Mouse (Mus musculus) liver, postnatal 0 days (tissue): ENCODE results near the gene Pbx2. TPM values are rescaled to one million over a fixed set of nuclear protein-coding genes. Genes with fewer than 3 reads are reported as not detected.
"Not testable (repeated sequence)": the region's sequence is repeated elsewhere in the genome, so short reads cannot be mapped to it uniquely, and the experiment has no call there.

Experiments used
- ATAC-seq: fragments of 200-750 bp; cut with Nextera tagmentation; 2 replicates; pipeline ENCODE4 v1.8.0; 2017; ENCODE audit warnings: mild to moderate bottlenecking, moderate library complexity
- DNase-seq: peaks from one replicate; pipeline ENCODE4 v3.0.0-alpha.2; 2016
- H3K27ac ChIP-seq: fragments of 300-500 bp; sonication (generic); 2 replicates; pipeline ENCODE4 v1.5.1; 2014; ENCODE audit warnings: antibody characterized with exemption, moderate library complexity, mild to moderate bottlenecking, low read depth
- H3K27me3 ChIP-seq: fragments of 300-500 bp; sonication (generic); 2 replicates; pipeline ENCODE4 v1.6.1; 2014; ENCODE audit warnings: low read length, control low read depth, mixed read lengths; ENCODE audit not compliant: insufficient read depth
- H3K36me3 ChIP-seq: fragments of 300-500 bp; sonication (generic); replicated peaks from 2 replicates; pipeline ENCODE4 v1.6.1; 2014; ENCODE audit warnings: mild to moderate bottlenecking, control low read depth, low read length, moderate library complexity, mixed read lengths; ENCODE audit not compliant: insufficient read depth
- H3K4me1 ChIP-seq: fragments of 300-500 bp; sonication (generic); 2 replicates; pipeline ENCODE4 v1.6.1; 2014; ENCODE audit warnings: antibody characterized with exemption, mild to moderate bottlenecking, control low read depth; ENCODE audit not compliant: insufficient read depth
- H3K4me2 ChIP-seq: fragments of 300-500 bp; sonication (generic); 2 replicates; pipeline ENCODE4 v1.6.1; 2014; ENCODE audit warnings: low read depth, mild to moderate bottlenecking, low read length, moderate library complexity, mixed read lengths
- H3K4me3 ChIP-seq: fragments of 300-500 bp; sonication (generic); 2 replicates; pipeline ENCODE4 v1.5.1; 2014; ENCODE audit warnings: low read depth, low read length
- H3K9ac ChIP-seq: fragments of 300-500 bp; sonication (generic); replicated peaks from 2 replicates; pipeline ENCODE4 v1.6.1; 2014; ENCODE audit warnings: mild to moderate bottlenecking, moderate library complexity
- H3K9me3 ChIP-seq: fragments of 300-500 bp; sonication (generic); 2 replicates; pipeline ENCODE4 v1.6.1; 2016; ENCODE audit warnings: mild to moderate bottlenecking, control low read depth, low read length, mixed read lengths
- CTCF ChIP-seq: sonication (generic); IDR thresholded peaks from 2 replicates; pipeline ENCODE4 v1.5.1; 2016; ENCODE audit warnings: antibody characterized with exemption, low read depth
- EP300 ChIP-seq: IDR thresholded peaks from 2 replicates; pipeline ENCODE4 v1.6.1; 2016; ENCODE audit warnings: antibody characterized with exemption, low read depth, mild to moderate bottlenecking
- WGBS: fragments of 180-500 bp; shearing (Covaris S2); extraction: QIAGEN DNeasy Blood & Tissue Kit; methylation state at CpG from one replicate; pipeline ENCODE4 v1.1.7; 2014; ENCODE audit not compliant: insufficient replicate concordance; 5-methylcytosine and 5-hydroxymethylcytosine counted together
- polyA plus RNA-seq: library from polyadenylated mRNA; unstranded; fragments of >200 nt; fragmentation: Nextera tagmentation; extraction: Ambion mirVana; gene quantifications from 2 replicates; pipeline ENCODE4 v1.2.1, GENCODE M21; 2015

Gene Pbx2
- polyA plus RNA-seq, result 3.6 and 4.9 TPM in 2 replicates

GRCm38 (mm10) chr17:34591029-34591993 is at the start of gene Pbx2:
Gene Pbx2, plus strand, starts transcription at chr17:34591266.
- ATAC-seq (0 out of 2 replicates have a peak, but pooled peaks have one; percentile 3), DNase-seq (peak; percentile 64)
- peaks cover 22% of the 10 kb centered on the region for H3K36me3 ChIP-seq
- peaks cover 68% of the 10 kb centered on the region for H3K4me1 ChIP-seq
- WGBS, result 5% methylated on average over 21 of the region's 21 CpGs
- H3K27me3 ChIP-seq, result no peaks in the 10 kb centered on the region
- peak within 1 kb of the TSS; percentile 69 for H3K4me3 ChIP-seq
- TF ChIP-seq EP300 (no peak), CTCF (no peak)
- peak within 1 kb of the TSS; percentile 99 for H3K4me2 ChIP-seq
- peak within 1 kb of the TSS; percentile 88 for H3K9ac ChIP-seq
- H3K27ac ChIP-seq, result peak within 1 kb of the TSS; percentile 84
- H3K9me3 ChIP-seq, result no peaks in the 10 kb centered on the region

- DNase-seq, H3K4me2 ChIP-seq, H3K36me3 ChIP-seq, H3K9me3 ChIP-seq, H3K27me3 ChIP-seq, H3K4me1 ChIP-seq, H3K27ac ChIP-seq, ATAC-seq, H3K9ac ChIP-seq, H3K4me3 ChIP-seq: not testable (repeated sequence)
- WGBS, result 93% methylated on average over 12 of the region's 13 CpGs
These were observed 47.5 kb upstream of the Pbx2 start for GRCm38 (mm10) chr17:34543567-34543966.

- Histone ChIP-seq H3K9ac (no peak overlapping the region), H3K4me3 (no peak overlapping the region), H3K36me3 (no peaks in the 10 kb centered on the region), H3K27ac (no peak overlapping the region), H3K4me1 (no peaks in the 10 kb centered on the region), H3K9me3 (no peaks in the 10 kb centered on the region), H3K27me3 (no peaks in the 10 kb centered on the region), H3K4me2 (no peak overlapping the region)
- whole genome bisulfite sequencing, result 82% methylated on average over 1 of the region's 1 CpGs
- ATAC-seq (no peak), DNase-seq (no peak)
- TF ChIP-seq CTCF, result no peak
- no peak for TF ChIP-seq EP300
These were observed 44.3 kb upstream of the Pbx2 start for GRCm38 (mm10) chr17:34546797-34547196.

- Histone ChIP-seq H3K27me3 (no peaks in the 10 kb centered on the region), H3K36me3 (no peaks in the 10 kb centered on the region), H3K9ac (no peak overlapping the region), H3K4me3 (no peak overlapping the region), H3K4me2 (no peak overlapping the region), H3K27ac (no peak overlapping the region), H3K4me1 (no peaks in the 10 kb centered on the region), H3K9me3 (no peaks in the 10 kb centered on the region)
- no peak for TF ChIP-seq EP300
- no peak for TF ChIP-seq CTCF
- DNase-seq, result no peak
- 77% methylated on average over 4 of the region's 4 CpGs for WGBS
- ATAC-seq, result no peak
These were observed 43.5 kb upstream of the Pbx2 start for GRCm38 (mm10) chr17:34547601-34548000.

GRCm38 (mm10) chr17:34549156-34549555 is 41.9 kb upstream of the Pbx2 start:
- ATAC-seq, result no peak
- TF ChIP-seq CTCF (no peak), EP300 (no peak)

GRCm38 (mm10) chr17:34549843-34550242 is 41.2 kb upstream of the Pbx2 start:
- Histone ChIP-seq H3K27ac (no peak overlapping the region), H3K4me3 (no peak overlapping the region), H3K36me3 (no peaks in the 10 kb centered on the region), H3K4me2 (no peak overlapping the region), H3K9me3 (no peaks in the 10 kb centered on the region), H3K27me3 (no peaks in the 10 kb centered on the region), H3K4me1 (no peaks in the 10 kb centered on the region), H3K9ac (no peak overlapping the region)
- ATAC-seq (no peak), DNase-seq (no peak)
- TF ChIP-seq EP300 (no peak), CTCF (no peak)
- WGBS, result 67% methylated on average over 2 of the region's 2 CpGs

More at GRCm38 (mm10) chr17:34549156-34549555, 41.9 kb upstream of the Pbx2 start:
- no peak overlapping the region for H3K4me3 ChIP-seq
- H3K9me3 ChIP-seq, result no peaks in the 10 kb centered on the region
- no peaks in the 10 kb centered on the region for H3K4me1 ChIP-seq
- H3K36me3 ChIP-seq, result no peaks in the 10 kb centered on the region
- H3K4me2 ChIP-seq, result no peak overlapping the region
- no peak overlapping the region for H3K27ac ChIP-seq
- WGBS, result 72% methylated on average over 3 of the region's 3 CpGs
- no peak for DNase-seq
- H3K9ac ChIP-seq, result no peak overlapping the region
- H3K27me3 ChIP-seq, result no peaks in the 10 kb centered on the region
